Mouse (Mus musculus) E14TG2a.4 (cell line): Measurements from ENCODE around the gene Pank4.

ENCODE experiments used
- H3K27me3 ChIP-seq: 2 replicates; pipeline ENCODE4 v1.6.1; 2014; ENCODE audit warnings: low read length, control low read depth; ENCODE audit not compliant: insufficient read depth
- H3K36me3 ChIP-seq: 2 replicates; pipeline ENCODE4 v1.6.1; 2014; ENCODE audit warnings: low read length, control low read depth; ENCODE audit not compliant: insufficient read depth
- H3K4me1 ChIP-seq: replicated peaks from 2 replicates; pipeline ENCODE4 v1.6.1; 2014; ENCODE audit warnings: low read depth, low read length, control low read depth
- H3K4me3 ChIP-seq: replicated peaks from 2 replicates; pipeline ENCODE4 v1.5.1; 2014; ENCODE audit warnings: mild to moderate bottlenecking, low read length
- H3K9me3 ChIP-seq: 2 replicates; pipeline ENCODE4 v1.6.1; 2014; ENCODE audit warnings: low read length, control low read depth
- CTCF ChIP-seq: conservative IDR thresholded peaks from 2 replicates; pipeline ENCODE4 v1.5.1; 2014; ENCODE audit warnings: low read length
- NANOG ChIP-seq: IDR thresholded peaks from 2 replicates; pipeline ENCODE4 v1.6.1; 2014; ENCODE audit warnings: borderline replicate concordance, low read length, mixed read lengths
- POU5F1 ChIP-seq: IDR thresholded peaks from 2 replicates; pipeline ENCODE4 v1.6.1; 2014; ENCODE audit warnings: low read length, borderline replicate concordance

Pank4 gene

DNA sequence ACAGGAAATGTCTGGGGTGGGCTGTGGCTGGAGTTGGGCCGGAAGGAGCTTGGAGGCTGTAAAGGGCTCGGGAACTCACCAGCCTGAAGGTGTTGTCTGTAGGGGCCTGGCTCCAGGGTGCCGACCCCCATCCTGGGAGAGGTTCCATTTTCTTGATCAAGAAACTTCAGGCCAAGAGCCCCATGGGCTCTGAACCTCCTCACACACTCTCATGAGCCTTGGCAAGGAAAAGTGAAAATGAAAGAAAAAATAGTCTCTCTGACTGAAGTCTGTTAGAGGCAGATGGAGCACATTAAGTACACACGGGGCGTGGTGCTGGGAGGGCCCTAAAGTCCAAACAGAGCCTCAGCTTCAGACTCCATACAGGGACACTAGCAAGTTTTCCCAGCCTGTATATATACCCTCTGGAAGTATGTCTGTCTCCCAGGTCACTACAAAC is 36.0 kb upstream of the Pank4 start:
- no peak for TF ChIP-seq CTCF
- no peak for TF ChIP-seq NANOG
- no peak for TF ChIP-seq POU5F1
- Histone ChIP-seq H3K27me3 (peaks cover 34% of the 10 kb centered on the region), H3K9me3 (no peaks in the 10 kb centered on the region), H3K4me1 (peaks cover 31% of the 10 kb centered on the region), H3K36me3 (no peaks in the 10 kb centered on the region), H3K4me3 (no peak overlapping the region)

- Histone ChIP-seq H3K36me3 (no peaks in the 10 kb centered on the region), H3K27me3 (peaks cover 30% of the 10 kb centered on the region), H3K4me1 (peaks cover 31% of the 10 kb centered on the region), H3K9me3 (no peaks in the 10 kb centered on the region), H3K4me3 (no peak within 1 kb of the TSS)
- TF ChIP-seq POU5F1 (no peak), NANOG (no peak), CTCF (no peak)
These were observed 35.4 kb upstream of the Pank4 start, which contains the start of gene Tnfrsf14 for GRCm38 (mm10) chr4:154928395-154929087. Gene Tnfrsf14 (minus strand): TSS chr4:154928563.

DNA sequence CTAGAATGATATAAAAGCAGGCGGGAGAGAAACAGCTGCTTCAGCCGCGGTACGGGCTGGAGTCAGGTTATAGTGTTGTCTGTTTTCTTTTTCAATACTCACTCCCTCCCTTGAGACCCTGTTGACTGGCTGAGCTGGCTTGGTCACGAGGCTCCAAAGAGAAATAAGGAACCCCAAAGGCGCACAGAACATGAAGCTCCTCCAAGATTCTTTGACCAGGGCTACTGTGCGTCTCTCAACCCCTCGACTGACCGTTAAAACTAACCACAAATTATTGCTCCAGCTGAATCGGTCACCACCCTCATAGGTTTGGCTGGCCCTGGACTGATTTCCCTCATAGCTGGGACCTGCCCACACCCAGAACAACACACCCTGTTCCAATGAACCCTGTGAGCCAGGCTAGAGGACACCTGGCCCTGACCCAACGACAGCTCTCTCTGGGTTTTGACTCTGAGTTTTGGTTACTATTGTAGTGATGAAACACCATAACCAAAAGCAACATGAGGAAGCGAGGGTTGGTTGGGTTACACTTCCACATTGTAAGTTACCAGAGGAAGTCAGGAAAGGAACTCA is 34.7 kb upstream of the Pank4 start:
- H3K36me3 ChIP-seq, result no peaks in the 10 kb centered on the region

DNA sequence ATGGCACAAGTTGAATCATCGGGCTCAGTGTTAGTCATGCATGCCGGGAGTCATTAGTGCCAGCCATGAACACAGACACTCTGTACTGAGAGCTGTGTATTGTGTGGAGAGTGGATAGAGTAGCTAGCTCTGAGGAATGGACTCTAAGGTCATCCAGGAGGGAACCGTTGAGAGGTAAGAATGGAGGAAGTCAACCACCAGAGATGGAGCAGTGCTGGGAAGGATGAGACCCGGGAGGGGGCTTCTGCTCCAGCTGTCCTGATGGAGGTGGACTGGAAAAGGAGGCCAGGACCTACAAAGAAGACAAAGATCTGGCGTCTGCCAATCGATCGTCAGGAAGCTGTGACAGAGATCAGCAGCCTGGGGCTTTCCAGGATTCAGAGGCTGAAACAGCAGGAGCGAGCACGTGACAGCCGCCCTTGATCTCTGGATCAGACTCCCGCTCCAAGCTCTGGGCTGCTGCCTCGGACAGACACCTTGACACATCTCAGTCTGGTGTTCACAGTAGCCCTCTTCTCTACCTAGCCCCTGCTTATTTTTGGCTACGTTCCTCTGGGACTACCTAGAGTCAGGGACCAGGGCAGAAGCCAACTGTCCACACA is 30.5 kb upstream of the Pank4 start:
- peaks cover 7% of the 10 kb centered on the region for H3K4me1 ChIP-seq
- H3K27me3 ChIP-seq, result peaks cover 27% of the 10 kb centered on the region
- no peaks in the 10 kb centered on the region for H3K9me3 ChIP-seq
- H3K4me3 ChIP-seq, result no peak overlapping the region
- no peaks in the 10 kb centered on the region for H3K36me3 ChIP-seq
- TF ChIP-seq POU5F1, result no peak
- TF ChIP-seq NANOG, result no peak
- no peak for TF ChIP-seq CTCF

More for the DNA sequence above, 34.7 kb upstream of the Pank4 start:
- peaks cover 31% of the 10 kb centered on the region for H3K4me1 ChIP-seq
- H3K9me3 ChIP-seq, result no peaks in the 10 kb centered on the region
- H3K27me3 ChIP-seq, result peaks cover 32% of the 10 kb centered on the region
- no peak overlapping the region for H3K4me3 ChIP-seq
- TF ChIP-seq NANOG (no peak), POU5F1 (no peak), CTCF (no peak)

DNA sequence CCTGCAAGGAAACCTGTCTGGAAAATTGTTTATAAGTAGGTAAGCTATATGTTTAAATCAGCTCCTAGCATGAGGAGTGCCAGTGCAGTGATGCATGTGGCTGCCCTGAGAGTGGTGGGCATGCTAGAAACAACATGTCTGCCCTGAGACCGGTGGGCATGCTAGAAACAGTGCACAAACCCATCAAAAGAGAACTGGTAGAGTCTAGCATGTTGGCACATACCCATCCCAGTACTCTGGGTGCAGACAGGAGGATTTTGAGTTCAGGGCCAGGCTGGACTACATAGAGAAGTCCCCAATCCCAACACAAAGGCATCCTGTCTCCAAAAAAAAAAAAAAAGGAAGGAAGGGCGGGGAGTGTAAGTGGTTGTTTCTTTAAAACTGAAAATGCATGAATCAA is 29.1 kb upstream of the Pank4 start:
- H3K36me3 ChIP-seq, result no peaks in the 10 kb centered on the region
- no peak overlapping the region for H3K4me3 ChIP-seq
- TF ChIP-seq CTCF, result no peak
- no peak for TF ChIP-seq NANOG
- no peak for TF ChIP-seq POU5F1
- H3K4me1 ChIP-seq, result 0 out of 2 replicates have a peak, but pooled peaks cover 3% of the 10 kb centered on the region
- H3K27me3 ChIP-seq, result peaks cover 26% of the 10 kb centered on the region
- H3K9me3 ChIP-seq, result no peaks in the 10 kb centered on the region

DNA sequence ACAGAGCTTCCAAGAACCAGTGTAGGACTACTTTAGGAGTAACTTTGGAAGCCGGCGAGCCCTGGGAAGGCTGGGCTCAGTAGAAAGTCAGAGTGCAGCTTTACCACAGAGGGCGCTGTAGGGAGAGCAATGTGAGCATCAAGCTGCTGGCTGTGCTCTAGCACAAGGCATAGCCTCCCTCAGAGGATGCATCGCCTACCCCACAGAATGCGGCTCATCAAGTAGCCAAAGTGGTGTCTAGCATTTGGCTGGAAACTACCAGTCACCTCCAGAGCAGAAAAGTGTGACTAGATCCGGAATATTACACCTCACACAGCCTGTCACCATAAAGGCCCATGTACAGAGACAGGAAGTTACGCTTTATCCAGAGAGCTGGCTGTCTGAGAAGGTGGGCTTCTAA is 28.1 kb upstream of the Pank4 start:
- Histone ChIP-seq H3K4me3 (no peak overlapping the region), H3K9me3 (no peaks in the 10 kb centered on the region), H3K27me3 (peaks cover 21% of the 10 kb centered on the region), H3K36me3 (no peaks in the 10 kb centered on the region), H3K4me1 (0 out of 2 replicates have a peak, but pooled peaks cover 3% of the 10 kb centered on the region)
- TF ChIP-seq POU5F1, result no peak
- peak; percentile 33 for TF ChIP-seq CTCF
- TF ChIP-seq NANOG, result no peak

- H3K9me3 ChIP-seq, result no peaks in the 10 kb centered on the region
- no peak for TF ChIP-seq CTCF
- TF ChIP-seq NANOG, result no peak
- TF ChIP-seq POU5F1, result no peak
- no peak overlapping the region for H3K4me3 ChIP-seq
- H3K36me3 ChIP-seq, result no peaks in the 10 kb centered on the region
- peaks cover 21% of the 10 kb centered on the region for H3K27me3 ChIP-seq
- peaks cover 5% of the 10 kb centered on the region for H3K4me1 ChIP-seq
These were observed 27.2 kb upstream of the Pank4 start for GRCm38 (mm10) chr4:154936542-154937255.

DNA sequence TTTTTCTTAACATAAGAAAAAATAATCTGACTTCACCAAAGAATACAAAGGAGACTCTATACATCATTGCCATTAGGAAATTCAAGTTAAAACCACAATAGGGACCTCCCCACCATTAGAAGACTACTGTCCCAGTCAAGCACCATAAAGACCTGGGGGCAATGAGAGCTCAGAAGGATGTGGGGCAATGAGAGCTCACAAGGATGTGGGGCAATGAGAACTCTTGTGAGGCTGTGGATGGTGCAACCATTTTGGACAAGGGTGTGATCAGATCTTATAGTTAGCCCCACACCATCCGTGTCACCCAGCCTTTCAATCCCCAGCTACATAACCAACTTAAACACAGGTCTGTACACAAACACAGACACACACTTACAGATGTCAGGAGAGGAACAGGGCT is 26.2 kb upstream of the Pank4 start:
- peaks cover 11% of the 10 kb centered on the region for H3K4me1 ChIP-seq
- no peak overlapping the region for H3K4me3 ChIP-seq
- TF ChIP-seq NANOG (no peak), POU5F1 (no peak), CTCF (no peak)
- no peaks in the 10 kb centered on the region for H3K9me3 ChIP-seq
- peaks cover 17% of the 10 kb centered on the region for H3K27me3 ChIP-seq
- no peaks in the 10 kb centered on the region for H3K36me3 ChIP-seq
